Mouse (Mus musculus) forebrain, embryonic 11.5 days (tissue): ENCODE measurements around the gene Ppp1r14a. TPM values are rescaled to one million over a fixed set of nuclear protein-coding genes. Genes with fewer than 3 reads are reported as not detected.

ENCODE experiments used
- ATAC-seq: fragments of 200-750 bp; cut with Nextera tagmentation; replicated peaks from 2 replicates; pipeline ENCODE4 v1.8.0; 2017; ENCODE audit warnings: moderate TSS enrichment; ENCODE audit not compliant: low FRiP score
- DNase-seq: peaks from one replicate; pipeline ENCODE4 v3.0.0-alpha.2; 2017; ENCODE audit warnings: low spot score
- H3K27ac ChIP-seq: fragments of 300-500 bp; sonication (generic); 2 replicates; pipeline ENCODE4 v1.5.1; 2014; ENCODE audit warnings: low read depth, low read length
- H3K27me3 ChIP-seq: fragments of 300-500 bp; sonication (generic); 2 replicates; pipeline ENCODE4 v1.6.1; 2014; ENCODE audit warnings: mild to moderate bottlenecking, low read length, mixed read lengths; ENCODE audit not compliant: control insufficient read depth, insufficient read depth
- H3K36me3 ChIP-seq: fragments of 300-500 bp; sonication (generic); 2 replicates; pipeline ENCODE4 v1.6.1; 2014; ENCODE audit warnings: mild to moderate bottlenecking, low read length, moderate library complexity, mixed read lengths; ENCODE audit not compliant: control insufficient read depth, insufficient read depth
- H3K4me1 ChIP-seq: fragments of 300-500 bp; sonication (generic); replicated peaks from 2 replicates; pipeline ENCODE4 v1.6.1; 2014; ENCODE audit warnings: low read length, mixed read lengths; ENCODE audit not compliant: control insufficient read depth, insufficient read depth
- H3K4me2 ChIP-seq: fragments of 300-500 bp; sonication (generic); 2 replicates; pipeline ENCODE4 v1.6.1; 2014; ENCODE audit warnings: low read depth, mild to moderate bottlenecking, low read length, moderate library complexity, mixed read lengths; ENCODE audit not compliant: severe bottlenecking
- H3K4me3 ChIP-seq: fragments of 300-500 bp; sonication (generic); 2 replicates; pipeline ENCODE4 v1.5.1; 2014; ENCODE audit warnings: low read depth, low read length
- H3K9ac ChIP-seq: fragments of 300-500 bp; sonication (generic); 2 replicates; pipeline ENCODE4 v1.6.1; 2014; ENCODE audit warnings: low read length
- H3K9me3 ChIP-seq: fragments of 300-500 bp; sonication (generic); 2 replicates; pipeline ENCODE4 v1.6.1; 2016; ENCODE audit warnings: low read length, mixed read lengths; ENCODE audit not compliant: control insufficient read depth
- WGBS: fragments of 180-500 bp; shearing (Covaris S2); extraction: QIAGEN DNeasy Blood & Tissue Kit; methylation state at CpG from one replicate; pipeline ENCODE4 v1.1.7; 2014; 5-methylcytosine and 5-hydroxymethylcytosine counted together
- polyA plus RNA-seq: library from polyadenylated mRNA; unstranded; fragments of >200 nt; fragmentation: Nextera tagmentation; extraction: Ambion mirVana; gene quantifications from 2 replicates; pipeline ENCODE4 v1.2.1, GENCODE M21; 2014

Ppp1r14a gene
- polyA plus RNA-seq, 1 experiment from 2014 or later, result 13.3 TPM

DNA sequence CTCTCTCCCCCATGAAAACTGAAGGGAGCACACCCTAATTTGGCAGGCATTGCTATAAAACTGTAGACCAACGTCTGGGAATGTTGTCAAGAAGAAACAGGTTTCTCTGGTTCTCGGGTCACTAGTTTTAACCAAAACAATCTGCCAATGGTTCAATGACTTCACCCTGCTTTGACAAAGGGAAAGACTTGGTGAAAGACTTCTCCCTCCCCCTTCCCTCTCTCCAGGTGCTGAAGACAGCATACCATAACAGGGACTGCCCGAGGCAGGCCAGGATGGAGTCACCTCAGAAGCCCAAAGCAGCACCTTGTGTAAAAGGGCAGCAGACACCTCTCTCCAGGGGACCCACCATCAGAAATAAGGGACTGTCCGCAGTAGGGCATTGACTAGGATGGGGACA is 22.2 kb upstream of the Ppp1r14a start:
- Histone ChIP-seq H3K4me3 (no peak overlapping the region), H3K9me3 (no peaks in the 10 kb centered on the region), H3K36me3 (no peaks in the 10 kb centered on the region), H3K9ac (no peak overlapping the region), H3K4me2 (no peak overlapping the region), H3K27ac (no peak overlapping the region), H3K27me3 (no peaks in the 10 kb centered on the region), H3K4me1 (no peaks in the 10 kb centered on the region)
- no peak for DNase-seq
- no peak for ATAC-seq
- 61% methylated on average over 4 of the region's 4 CpGs for WGBS

DNA sequence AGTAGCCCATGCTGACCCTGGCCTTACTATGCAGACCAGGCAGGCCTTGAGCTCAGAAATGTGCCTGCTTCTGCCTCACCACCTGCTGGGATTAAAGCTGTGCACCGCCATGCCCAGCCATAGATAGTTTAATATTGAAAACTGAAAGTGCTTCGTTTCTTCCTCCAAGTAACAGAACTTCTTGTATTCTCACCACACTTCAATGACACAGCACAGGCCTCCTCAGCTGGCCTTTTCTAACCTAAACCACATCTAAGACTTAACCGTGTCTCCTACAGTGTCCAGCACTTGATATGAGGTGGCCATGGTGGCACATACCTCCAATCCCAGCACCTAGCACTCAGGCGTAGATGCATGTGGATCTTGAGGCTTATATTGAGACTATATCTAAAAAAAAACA is 18.7 kb upstream of the Ppp1r14a start:
- DNase-seq (no peak), ATAC-seq (no peak)
- Histone ChIP-seq H3K27me3 (no peaks in the 10 kb centered on the region), H3K4me3 (no peak overlapping the region), H3K9me3 (no peaks in the 10 kb centered on the region), H3K27ac (no peak overlapping the region), H3K4me2 (no peak overlapping the region), H3K4me1 (no peaks in the 10 kb centered on the region), H3K9ac (no peak overlapping the region), H3K36me3 (no peaks in the 10 kb centered on the region)
- WGBS, result 85% methylated on average over 4 of the region's 4 CpGs

GRCm38 (mm10) chr7:29271687-29272465 is 17.2 kb upstream of the Ppp1r14a start:
- ATAC-seq (no peak), DNase-seq (no peak)
- H3K27ac ChIP-seq, result no peak overlapping the region
- WGBS, result 83% methylated on average over 8 of the region's 8 CpGs
- no peaks in the 10 kb centered on the region for H3K9me3 ChIP-seq
- no peaks in the 10 kb centered on the region for H3K4me1 ChIP-seq
- H3K4me3 ChIP-seq, result no peak overlapping the region
- no peak overlapping the region for H3K9ac ChIP-seq
- no peak overlapping the region for H3K4me2 ChIP-seq
- no peaks in the 10 kb centered on the region for H3K27me3 ChIP-seq
- no peaks in the 10 kb centered on the region for H3K36me3 ChIP-seq

DNA sequence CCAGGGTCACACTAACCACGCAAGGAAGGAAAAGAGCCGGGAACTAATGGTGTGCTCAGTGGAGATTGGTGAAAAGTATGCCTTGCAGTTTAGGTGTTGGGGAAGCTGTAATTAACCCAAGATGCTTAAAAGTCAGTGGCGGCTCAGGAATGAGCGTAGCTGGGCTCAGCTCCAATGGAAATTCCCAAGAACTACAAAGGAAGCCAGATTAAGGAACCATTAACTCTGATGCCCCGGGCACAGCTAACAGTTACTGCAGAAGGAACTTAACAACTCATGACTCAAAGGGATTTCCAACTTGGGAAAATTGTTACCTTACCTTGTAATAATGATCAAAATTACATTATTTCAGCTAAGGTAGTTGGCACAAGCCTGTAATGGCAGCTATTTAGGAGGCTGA is 12.4 kb upstream of the Ppp1r14a start:
- no peak overlapping the region for H3K27ac ChIP-seq
- WGBS, result 88% methylated on average over 5 of the region's 5 CpGs
- H3K4me2 ChIP-seq, result no peak overlapping the region
- no peak for ATAC-seq
- no peak for DNase-seq
- peaks cover 2% of the 10 kb centered on the region for H3K4me1 ChIP-seq
- H3K9ac ChIP-seq, result no peak overlapping the region
- no peaks in the 10 kb centered on the region for H3K36me3 ChIP-seq
- no peaks in the 10 kb centered on the region for H3K9me3 ChIP-seq
- H3K4me3 ChIP-seq, result no peak overlapping the region
- H3K27me3 ChIP-seq, result peaks cover 10% of the 10 kb centered on the region

- no peak for ATAC-seq
- Histone ChIP-seq H3K4me3 (no peak overlapping the region), H3K9me3 (no peaks in the 10 kb centered on the region), H3K27me3 (peaks cover 18% of the 10 kb centered on the region), H3K27ac (no peak overlapping the region), H3K4me1 (peaks cover 7% of the 10 kb centered on the region), H3K4me2 (no peak overlapping the region), H3K9ac (no peak overlapping the region), H3K36me3 (no peaks in the 10 kb centered on the region)
- 91% methylated on average over 4 of the region's 4 CpGs for WGBS
- DNase-seq, result no peak
Measured at GRCm38 (mm10) chr7:29277510-29277909, 11.6 kb upstream of the Ppp1r14a start.

- Histone ChIP-seq H3K4me1 (peaks cover 7% of the 10 kb centered on the region), H3K27ac (no peak overlapping the region), H3K27me3 (peaks cover 20% of the 10 kb centered on the region), H3K4me2 (no peak overlapping the region), H3K9me3 (no peaks in the 10 kb centered on the region), H3K36me3 (no peaks in the 10 kb centered on the region), H3K4me3 (no peak overlapping the region), H3K9ac (no peak overlapping the region)
- DNase-seq, result no peak
- ATAC-seq, result no peak
Measured at GRCm38 (mm10) chr7:29279261-29279660, 9.8 kb upstream of the Ppp1r14a start.

DNA sequence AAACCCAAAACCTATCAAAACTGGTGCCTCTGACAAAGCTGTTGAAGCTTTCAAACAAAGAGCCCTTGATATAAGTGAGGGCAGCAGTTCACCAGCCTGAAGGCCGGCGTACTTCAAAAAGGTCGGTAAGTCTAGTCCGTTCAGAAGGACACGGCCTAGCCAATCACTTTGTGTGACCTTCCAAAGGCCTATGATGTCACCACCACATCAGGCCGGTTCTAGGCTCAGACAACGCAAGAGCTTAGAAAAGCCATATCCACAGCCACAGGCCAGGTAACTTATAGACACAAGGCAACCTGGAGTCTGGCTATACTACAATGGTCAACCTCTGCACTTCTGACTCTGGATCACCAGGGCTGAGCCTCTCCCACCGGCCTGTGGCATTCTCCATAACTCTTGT is 9.2 kb upstream of the Ppp1r14a start:
- H3K4me3 ChIP-seq, result no peak overlapping the region
- no peak overlapping the region for H3K4me2 ChIP-seq
- no peak overlapping the region for H3K9ac ChIP-seq
- WGBS, result 90% methylated on average over 8 of the region's 8 CpGs
- peaks cover 20% of the 10 kb centered on the region for H3K27me3 ChIP-seq
- peaks cover 7% of the 10 kb centered on the region for H3K4me1 ChIP-seq
- H3K27ac ChIP-seq, result no peak overlapping the region
- no peaks in the 10 kb centered on the region for H3K36me3 ChIP-seq
- DNase-seq (no peak), ATAC-seq (no peak)
- no peaks in the 10 kb centered on the region for H3K9me3 ChIP-seq

- peaks cover 7% of the 10 kb centered on the region for H3K4me1 ChIP-seq
Measured at GRCm38 (mm10) chr7:29280801-29281200, 8.3 kb upstream of the Ppp1r14a start.

More at GRCm38 (mm10) chr7:29280801-29281200, 8.3 kb upstream of the Ppp1r14a start:
- Histone ChIP-seq H3K36me3 (no peaks in the 10 kb centered on the region), H3K9me3 (no peaks in the 10 kb centered on the region), H3K27me3 (peaks cover 20% of the 10 kb centered on the region), H3K9ac (no peak overlapping the region; the same call in 1 of the 2 replicates), H3K4me2 (peak overlapping the region; percentile 98), H3K27ac (no peak overlapping the region), H3K4me3 (peak overlapping the region; percentile 56)
- 8% methylated on average over 13 of the region's 13 CpGs for WGBS
- ATAC-seq (no peak), DNase-seq (no peak)
